Mouse (Mus musculus): ENCODE measurements around the gene Pkd2. TPM values are rescaled to one million over a fixed set of nuclear protein-coding genes. Genes with fewer than 3 reads are reported as not detected.

Pkd2 gene
- total RNA-seq (2023): not detected

GRCm38 (mm10) chr5:104458832-104459705, at the start of gene Pkd2:
Gene Pkd2 (plus strand): TSS chr5:104459450.

DNA sequence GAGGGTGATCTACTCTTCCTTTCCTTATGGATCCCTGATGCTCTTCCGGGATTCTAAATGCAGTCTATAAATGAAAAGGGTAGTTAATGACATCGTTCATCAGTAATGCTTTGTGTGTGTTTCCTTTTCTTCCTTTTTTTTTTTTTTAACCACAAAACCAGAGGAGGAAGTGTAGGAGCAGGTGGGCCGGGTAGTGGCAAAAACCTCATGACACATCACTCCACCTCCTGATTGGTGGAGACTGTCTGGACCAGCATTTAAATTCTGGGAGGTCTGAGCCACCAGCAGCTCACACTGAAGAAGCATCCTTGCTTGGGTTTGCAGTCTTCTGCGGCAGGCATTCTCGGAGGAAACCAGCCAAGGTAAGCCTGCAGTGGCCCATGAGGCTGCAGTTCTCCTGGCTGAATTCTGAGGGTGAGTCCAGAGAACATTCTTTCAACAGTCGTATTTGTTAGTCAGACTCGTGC, 24.4 kb upstream of the Pkd2 start, which contains the start of gene Spp1:
Gene Spp1, plus strand, starts transcription at position 284 of the 467 bp plus-strand sequence.

GRCm38 (mm10) chr5:104508195-104508891, 49.1 kb downstream of the Pkd2 start, which contains the start of gene BC005561:
Gene BC005561 (plus strand): TSS chr5:104508352.

Other genes starting within 250 kb of the Pkd2 start
- gene Ibsp, start 160.3 kb upstream of the Pkd2 start, total RNA-seq (2023): not detected
- not detected for gene Mepe, start 134.1 kb upstream of the Pkd2 start, total RNA-seq (2023)
- gene Spp1, start 24.3 kb upstream of the Pkd2 start, total RNA-seq (2023): not detected
- 12.1 TPM for gene BC005561, start 48.9 kb downstream of the Pkd2 start, total RNA-seq (2023)